Mouse (Mus musculus) T-cell, adult 2 months (primary cell): Measurements from ENCODE around the gene Capn1.

Source experiments
- DNase-seq: peaks from one replicate; pipeline ENCODE4 v3.0.0; 2022; ENCODE audit warnings: low spot score

Capn1 gene

DNA sequence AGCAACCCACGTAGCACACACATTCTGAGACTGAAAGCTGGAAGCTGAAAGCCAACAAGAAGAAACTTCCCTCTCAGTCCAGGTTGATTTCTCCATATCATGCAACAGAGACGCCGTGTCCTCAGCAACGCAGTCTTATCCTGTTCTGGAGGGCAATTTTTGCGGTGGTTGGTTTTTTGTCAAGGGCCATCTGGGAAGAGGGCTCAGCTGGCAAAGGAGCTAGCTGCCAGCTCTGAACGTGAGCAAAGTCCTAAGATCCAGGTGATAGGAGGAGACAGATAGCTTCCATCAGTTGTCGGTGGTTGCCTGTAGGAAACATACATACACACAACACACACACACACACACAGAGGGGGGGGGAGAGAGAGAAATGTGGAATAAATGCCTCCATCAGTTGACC lies 22.6 kb upstream of the Capn1 start:
- DNase-seq = no peak

DNA sequence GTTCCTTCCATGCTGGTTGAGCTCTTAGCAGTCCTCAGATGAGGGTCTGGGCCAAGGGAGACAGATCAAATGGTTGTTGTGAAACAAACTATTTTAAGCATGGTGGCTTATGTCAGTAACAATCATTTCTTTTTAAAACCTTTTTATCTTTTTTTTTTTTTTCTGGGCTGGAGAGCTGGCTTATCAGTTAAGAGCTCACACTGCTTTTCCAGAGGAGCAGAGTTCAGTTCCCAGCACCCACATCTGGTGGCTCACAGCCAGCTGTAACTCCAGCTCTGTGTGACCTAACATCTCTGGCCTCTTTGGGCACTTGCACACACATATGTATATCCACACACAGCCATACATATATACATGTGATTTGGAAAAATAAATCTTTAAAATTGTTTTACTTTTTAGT lies 22.0 kb upstream of the Capn1 start:
- no peak for DNase-seq

DNA sequence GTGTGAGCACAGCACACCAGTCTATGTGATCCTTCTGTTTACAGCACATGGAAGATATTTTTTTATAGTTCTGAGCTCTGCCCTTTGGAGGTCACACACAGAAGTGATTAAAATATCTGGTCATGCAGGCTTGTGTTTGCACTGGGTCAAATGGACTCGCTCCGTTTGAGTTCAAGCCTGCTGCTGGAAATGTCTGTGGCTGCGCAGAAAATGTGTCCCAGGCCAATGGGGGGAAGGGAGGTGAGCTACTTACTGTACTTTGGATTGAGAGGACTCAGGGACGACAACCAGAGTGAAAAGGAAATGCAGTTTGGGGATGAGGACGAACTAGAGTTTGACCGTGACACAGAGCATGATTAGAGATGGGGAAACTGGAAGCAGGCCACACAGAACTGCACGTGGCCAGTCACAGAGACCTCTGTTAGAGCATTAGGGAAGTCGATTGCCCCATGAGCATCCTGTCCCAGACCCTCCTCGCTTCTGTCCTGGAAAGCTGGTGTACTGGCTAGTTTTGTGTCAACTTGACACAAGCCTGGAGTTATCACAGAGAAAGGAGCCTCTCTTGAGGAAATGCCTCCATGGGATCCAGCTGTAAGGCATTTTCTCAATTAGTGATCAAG lies 20.4 kb upstream of the Capn1 start:
- DNase-seq = no peak

DNA sequence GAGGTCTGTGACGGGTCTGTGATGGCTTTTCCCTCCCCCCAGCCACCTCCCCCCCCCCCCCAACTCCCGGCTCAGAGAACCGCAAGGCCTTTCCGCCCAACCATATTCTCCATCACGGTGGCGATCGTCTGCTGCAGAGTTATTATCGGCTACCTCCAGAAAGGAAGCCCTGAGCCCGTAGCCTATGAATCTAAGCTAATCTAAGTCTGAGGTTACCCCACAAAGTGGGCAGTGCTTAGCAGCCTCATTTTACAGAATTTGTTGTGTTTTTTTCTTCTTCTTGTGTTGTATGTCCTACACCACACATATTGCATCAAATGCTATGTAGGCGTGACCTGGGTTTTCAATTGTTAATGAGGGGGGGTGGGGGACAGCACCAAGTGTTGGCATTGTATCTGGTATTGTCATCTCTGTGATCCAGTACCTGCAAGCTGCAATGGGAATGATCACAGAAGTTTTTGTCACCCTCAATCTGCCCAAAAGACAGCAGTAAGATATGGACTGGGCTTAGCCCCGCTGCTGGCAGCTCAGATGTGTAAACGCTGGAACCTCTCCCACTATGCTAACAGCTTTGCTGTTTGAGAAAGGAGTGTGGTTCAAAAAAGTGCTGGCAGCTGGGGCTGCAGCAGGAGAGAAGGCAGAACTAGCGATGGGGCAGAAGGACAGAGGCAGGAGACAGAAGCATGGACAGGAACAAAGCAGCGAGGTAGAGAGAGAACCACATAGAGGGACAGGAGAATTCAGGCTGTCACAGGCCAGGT lies 15.0 kb upstream of the Capn1 start:
- DNase-seq = no peak

DNA sequence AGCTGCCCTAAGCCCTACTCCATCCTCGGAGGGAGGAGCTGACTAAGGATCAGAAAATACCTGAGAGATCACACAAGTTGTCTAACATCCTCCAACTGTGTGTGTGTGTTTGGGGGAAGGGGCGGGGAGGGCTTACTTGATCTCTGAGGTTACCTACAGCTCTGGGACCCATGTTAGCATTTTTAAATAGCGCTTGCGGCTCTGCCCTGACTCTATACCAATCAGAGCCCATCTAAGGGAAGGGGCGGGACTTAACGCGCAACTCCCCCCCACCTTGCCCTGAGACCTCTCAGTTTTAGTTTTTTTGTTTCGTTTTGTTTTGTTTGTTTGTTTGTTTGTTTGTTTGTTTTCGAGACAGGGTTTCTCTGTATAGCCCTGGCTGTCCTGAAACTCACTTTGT lies 13.7 kb upstream of the Capn1 start:
- no peak for DNase-seq

DNA sequence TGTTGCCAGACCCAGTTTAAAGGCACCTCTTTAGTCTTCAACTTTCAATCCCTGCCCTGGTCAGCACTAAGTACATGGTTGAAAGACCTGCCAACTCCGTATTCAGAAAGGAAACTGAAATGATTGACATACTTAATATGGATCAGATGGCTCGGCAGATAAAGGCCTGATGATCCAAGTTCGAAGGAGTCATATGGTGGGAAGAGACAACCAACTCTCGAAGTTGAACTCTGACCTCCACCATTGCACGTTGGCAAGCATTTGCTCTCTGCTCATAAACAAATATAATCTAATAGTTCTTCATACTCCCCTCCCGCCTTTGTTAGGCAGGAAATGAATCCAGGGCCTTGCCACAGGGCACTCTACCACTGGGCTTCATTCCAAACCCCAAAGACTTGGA lies 13.3 kb upstream of the Capn1 start:
- DNase-seq = no peak

DNA sequence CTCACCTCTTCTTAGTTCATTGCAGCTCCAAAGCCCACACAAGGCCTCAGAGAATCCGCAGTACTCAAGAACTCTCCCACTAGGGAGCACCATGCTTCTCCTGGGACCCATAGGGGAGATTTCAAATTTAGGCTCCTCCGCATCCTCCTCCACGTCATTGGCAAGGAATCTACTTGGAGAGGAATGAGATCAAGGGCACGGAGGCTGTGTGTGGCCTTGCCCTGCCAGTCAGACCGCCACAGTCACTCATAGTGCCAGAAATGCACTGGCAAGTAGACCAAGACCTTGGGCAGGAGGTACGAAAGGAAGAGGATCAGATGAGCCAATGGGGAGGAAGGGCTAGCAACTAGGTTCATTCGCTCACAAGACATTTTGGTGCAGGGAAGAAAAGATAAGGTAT lies 8.2 kb upstream of the Capn1 start:
- no peak for DNase-seq

DNA sequence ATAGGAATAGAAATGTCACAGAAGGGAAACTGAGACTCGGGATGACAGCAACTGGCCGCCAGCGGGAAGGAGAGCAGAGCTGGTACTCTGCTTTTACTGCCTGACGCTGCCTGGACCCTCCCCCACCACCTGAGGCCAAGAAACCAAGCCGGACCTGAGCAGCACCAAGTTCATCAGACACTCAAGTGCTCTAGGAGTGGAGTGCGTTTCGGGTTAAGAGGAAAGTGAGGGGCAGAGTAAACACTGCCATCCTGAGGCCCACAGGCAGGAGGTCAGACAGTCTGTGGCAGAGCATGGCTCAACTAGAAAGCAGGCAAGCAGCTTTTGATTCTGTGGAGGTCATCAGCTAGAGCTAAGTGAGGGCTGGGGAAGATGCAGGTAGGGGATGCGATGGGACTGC lies 7.4 kb upstream of the Capn1 start:
- no peak for DNase-seq

DNA sequence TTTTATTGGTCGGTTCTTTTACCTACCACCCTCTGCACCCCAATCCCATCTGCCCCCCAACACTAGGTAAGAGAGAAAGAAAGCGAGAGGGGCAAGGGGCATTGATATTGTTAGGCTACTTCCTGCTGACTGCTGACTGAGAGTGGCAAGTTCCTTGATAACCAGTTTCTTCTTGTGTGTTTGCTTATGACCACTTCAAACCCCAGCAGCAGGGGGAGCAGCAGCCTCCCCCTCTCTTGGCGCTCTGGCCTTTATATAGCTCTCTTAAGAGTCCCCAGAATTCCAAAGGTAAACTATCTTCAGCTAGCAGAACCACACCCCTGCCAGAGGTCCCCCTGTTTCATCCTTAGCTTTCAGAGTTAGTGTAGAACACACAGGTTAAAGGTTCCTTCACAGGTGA lies 4.6 kb upstream of the Capn1 start:
- no peak for DNase-seq

DNA sequence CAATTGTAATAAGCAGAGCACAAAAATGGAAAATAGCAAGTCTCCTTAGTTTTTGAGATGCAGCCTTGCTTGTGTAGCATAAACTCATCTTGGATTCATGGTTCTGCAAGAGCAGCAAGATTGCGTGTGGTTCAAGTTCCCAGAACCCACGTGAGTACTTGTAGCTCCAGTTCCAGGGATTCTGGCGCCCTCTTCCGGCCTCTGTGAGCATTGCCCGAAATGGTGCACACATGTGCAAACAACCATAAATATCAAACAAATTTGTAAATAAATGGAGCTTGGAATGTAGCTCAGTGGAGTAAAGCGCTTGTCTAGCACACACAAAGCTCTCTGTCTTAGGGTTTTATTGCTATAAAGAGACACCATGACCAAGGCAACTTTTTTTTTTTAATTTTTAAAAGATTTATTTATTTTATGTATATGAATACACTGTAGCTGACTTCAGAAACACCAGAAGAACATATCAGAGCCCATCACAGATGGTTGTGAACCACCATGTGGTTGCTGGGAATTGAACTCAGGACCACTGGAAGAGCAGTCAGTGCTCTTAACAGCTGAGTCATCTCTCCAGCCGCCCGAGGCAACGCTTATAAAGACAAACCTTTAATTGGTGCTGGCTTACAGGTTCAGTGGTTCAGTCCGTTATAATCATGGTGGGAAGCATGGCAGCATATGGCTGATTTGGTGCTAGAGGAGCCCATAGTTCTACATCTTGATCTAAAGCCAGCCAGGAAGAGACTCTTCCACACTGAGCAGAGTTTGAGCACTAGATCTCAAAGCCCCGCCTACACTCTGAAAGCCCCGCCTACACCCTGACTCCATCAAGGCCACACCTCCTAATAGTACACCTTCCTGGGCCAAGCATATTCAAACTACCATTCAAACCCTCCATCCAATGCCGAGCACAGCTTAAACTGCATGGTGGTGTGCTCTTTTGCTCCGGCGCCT lies 2.7 kb upstream of the Capn1 start:
- DNase-seq = peak; percentile 89

DNA sequence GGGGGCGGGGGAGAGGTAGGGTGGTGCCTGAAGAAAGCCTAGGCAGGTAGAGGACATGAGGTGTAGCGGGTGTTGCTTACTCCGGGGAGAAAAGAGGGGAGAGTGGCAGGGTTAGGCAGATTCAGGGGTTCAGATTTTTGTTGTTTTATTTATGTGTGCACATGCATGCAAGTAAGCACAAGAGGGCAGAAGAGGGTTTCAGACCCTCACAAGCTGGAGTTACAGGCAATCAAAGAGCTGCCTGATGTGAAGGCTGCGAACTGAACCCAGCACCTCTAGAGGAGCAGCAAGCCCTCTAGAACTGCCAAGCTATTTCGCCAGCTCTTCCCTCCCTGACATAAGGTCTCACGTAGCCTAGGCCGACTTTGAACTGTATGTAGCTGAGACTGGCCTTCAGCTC lies 835 bp upstream of the Capn1 start:
- no peak for DNase-seq

DNA sequence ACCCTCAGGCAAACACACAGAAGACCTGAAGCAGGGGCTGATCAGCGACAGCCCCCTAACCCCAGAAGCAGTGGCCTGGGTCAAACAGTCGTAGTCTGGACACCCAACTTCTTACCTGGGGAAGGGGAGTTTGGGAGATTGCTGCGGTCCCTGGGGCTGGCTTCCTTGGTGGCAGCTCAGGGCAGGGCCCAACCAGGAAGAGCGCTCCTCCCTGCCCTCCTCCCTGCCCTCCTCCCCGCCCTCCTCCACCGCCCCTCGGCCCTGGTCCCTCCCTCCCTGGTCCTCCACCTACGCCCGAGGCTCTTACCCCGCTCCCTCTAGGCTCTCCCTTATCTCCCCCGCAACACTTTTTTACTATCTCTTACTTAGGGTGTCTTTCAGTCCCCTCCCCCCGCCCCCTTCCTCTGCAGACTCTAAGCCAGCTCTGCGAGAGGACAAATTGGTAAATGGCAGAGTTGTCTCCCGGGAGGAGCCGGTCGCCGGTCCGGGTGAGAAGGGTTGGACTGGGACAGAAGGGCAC lies 646 bp downstream of the Capn1 start:
- DNase-seq = no peak

DNA sequence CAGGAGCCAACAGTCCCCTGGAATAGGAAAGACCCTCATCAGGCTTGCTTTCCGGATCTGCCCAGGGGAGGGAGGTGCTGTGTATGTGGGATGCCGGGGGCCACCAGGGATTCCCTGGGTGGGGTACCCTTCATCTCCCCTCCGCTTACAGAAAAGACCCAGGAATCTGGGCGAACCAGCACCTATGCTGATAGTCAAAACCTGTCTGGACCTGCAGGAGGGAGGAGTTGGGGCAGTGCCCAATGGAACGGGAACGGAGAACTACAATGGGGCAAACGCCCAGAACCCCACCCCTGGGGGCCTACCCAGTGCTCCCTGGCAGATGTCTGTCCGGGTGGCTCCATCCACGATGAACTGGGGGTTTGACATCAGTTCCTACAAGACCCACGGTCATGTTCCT lies 2.0 kb downstream of the Capn1 start:
- DNase-seq = no peak

DNA sequence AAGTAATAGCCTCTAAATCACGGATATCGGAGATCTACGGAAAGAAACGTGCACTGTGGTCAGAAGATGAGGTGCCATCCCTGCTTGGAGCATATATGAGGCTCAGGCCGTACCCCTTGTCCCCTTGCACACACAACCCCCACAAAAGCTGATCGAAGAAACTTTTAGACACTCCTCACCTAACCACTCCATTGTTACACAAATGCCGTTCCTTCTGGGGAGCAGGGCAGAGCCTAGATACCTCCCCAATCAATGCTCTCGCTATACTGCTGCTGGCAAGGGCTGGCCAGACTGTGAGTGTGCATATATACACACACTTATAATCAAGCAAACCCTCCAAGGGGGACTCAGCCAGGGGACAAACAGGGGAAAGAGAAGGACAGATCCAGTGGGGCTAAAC lies 6.6 kb downstream of the Capn1 start:
- DNase-seq = no peak

DNA sequence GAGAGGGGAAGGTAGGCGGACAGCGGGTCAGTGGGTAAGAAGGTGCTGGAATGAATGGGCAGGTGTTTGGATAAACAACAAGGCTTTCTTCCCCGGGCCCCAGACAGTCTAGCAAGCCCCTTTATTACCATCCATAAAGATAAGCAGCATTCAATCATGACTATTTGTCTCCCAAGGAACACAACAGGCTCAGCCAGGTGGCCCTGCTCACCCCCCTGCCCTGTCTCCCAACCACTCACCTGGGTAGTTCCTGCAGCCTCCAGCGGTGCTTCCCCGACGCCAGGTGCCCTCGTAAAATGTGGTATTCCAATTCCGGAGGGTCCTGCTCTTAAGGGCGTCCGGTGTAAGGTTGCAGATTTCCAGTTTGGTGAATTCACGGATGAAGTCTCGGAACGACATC lies 8.7 kb downstream of the Capn1 start:
- DNase-seq = no peak

DNA sequence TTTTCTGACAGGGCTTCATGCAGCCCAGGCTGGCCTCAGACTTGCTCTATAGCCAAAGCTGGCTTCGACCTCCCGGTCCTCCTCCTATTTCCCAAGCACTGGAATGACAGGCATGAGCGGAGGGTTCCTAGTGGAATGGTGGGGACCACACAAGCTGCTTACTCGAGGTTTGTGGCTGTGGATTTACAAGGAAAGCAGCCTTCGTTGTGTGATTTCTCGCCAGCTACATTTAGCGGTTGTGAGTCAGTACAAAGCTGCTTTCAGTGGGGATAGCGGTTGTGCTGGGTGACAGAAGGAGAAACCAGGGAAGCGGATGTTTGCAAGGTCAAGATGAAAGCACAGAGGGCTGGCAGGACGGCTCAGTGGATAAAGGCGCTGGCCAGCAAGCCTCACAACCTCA lies 10.2 kb downstream of the Capn1 start:
- DNase-seq = no peak

DNA sequence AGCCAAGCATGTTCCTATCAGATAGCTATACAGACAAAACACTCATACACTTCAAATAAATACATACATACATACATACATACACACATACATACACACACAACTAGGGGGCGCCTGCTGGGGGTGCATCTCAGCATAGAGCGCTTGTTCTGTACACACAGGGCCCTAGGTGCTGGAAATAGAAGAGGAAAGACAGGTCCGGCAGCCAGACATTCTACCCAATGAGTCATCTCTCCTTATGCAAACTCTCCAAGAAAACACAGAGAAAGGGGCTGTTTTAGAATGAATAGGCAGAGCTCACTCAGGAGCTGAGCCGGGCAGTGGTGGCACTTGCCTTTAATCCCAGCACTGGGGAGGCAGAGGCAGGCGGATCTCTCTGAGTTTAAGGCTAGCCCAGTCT lies 15.7 kb downstream of the Capn1 start:
- no peak for DNase-seq

DNA sequence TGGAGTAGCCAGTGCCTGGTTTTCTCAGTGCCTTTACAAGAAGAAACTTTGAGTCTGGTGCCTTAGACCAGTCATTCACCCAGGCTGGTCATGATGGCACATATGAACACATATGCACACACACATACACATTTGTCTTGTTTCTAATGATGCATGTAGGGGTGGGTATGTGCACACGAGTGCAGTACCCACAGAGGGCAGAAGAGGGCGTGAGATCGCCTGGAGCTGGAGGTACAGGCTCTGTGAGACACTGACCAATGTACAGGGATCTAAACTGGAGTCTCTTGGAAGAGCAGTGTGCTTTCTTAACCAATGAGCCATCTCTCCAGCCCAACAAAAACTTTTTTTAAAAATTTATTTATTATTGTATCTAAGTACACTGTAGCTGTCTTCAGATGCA lies 17.5 kb downstream of the Capn1 start:
- no peak for DNase-seq

DNA sequence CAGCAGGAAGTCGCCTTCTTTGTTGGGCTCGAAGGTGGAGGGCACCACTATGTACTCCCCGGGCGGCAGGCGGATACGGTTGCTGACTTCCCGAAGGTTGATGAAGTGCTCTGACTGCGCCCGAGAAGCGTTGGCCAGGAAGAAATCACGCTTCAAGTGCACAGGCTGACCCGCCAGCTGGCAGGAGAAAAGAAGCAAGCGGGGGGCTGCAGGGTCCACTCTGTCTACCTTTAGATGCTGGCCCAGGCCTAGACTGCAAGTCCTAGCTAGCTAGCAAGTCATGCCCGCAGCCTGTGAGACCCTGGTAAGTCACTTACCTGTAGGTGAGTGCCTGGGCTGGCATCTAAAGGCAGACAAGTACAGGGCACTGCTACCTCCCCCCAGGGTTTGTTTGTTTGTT lies 21.0 kb downstream of the Capn1 start:
- no peak for DNase-seq

DNA sequence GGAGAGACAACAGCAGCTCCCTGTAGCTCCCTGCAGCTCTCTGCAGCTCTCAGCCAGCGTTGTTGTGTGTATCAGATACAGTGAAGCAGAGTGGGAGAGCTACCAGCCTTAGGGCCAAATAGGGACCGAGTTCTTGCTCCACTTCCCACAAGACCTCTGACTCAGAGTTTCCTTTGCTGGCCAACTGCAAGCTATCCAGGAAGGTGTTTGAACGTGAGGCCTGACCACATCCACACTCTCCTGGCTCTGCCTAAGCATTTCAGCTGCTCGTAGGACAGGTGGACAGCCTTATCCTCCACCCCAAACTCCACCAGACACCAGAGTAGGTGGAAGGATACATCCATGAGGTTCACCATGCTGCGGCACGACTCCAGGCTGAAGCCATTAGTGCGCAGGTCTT lies 23.7 kb downstream of the Capn1 start:
- no peak for DNase-seq

DNA sequence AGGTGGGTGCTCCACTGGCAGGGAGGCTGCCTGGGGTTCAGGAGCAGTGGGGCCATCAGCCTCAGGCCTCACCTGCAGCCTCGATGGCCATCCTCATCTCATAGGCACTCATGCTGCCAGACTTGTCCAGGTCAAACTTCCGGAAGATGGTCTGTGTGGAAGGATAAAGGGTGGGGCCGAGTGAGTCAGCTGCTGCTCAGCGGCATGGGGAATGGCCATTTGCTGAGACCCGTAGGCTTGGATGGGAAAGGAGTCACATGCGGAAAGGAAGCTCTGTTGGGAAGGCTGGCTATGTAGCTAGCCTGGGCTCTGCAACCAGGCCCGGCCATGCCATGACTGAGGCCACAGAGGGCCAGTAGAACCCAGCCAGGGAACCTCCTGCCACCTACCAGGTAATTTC lies 24.2 kb downstream of the Capn1 start:
- no peak for DNase-seq

DNA sequence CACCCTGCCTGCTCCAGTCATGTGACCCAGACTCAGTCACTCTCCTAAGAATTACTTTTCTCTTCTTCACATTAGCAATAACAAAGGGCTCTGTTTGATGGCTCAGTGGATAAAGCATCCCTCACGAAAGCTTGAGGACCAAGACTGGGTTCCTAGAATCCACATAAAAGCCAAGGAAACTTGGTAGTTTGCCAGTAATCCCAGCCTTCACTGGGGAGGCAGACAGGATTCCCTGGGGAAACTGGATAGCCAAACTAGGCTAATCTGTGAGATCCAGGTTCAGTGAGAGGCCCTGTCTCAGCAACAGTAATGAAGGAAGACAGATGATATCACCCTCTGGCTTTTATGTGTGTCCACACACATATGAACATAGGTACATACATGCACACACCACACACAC lies 24.8 kb downstream of the Capn1 start:
- no peak for DNase-seq

DNA sequence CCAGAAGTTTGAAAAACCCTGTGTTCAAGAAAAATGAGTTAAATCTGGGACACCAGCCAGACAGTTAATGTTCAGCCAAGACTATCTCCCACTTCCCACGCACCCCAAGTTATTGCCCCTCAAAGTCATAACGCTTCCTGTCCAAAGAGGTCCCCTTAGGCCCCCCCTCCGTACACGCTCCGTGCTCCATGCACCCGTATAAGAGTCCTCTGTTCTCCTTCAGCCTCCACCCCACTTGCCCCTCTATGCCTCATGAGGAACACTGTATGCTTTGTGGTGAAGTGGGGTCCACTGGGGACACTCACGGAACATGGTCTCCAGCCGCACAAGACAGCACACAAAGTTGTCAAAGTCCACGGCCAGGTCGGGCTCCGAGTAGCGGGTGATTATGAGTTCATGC lies 25.7 kb downstream of the Capn1 start:
- no peak for DNase-seq
